Mouse (Mus musculus): Measurements from ENCODE around the gene Oaz2. TPM values are rescaled to one million over a fixed set of nuclear protein-coding genes. Genes with fewer than 3 reads are reported as not detected.

The Oaz2 gene
- 52.7 and 66.3 TPM in 2 replicates for polyA plus RNA-seq (2012; ENCODE audit: insufficient read depth, insufficient read length, missing spikeins)

DNA sequence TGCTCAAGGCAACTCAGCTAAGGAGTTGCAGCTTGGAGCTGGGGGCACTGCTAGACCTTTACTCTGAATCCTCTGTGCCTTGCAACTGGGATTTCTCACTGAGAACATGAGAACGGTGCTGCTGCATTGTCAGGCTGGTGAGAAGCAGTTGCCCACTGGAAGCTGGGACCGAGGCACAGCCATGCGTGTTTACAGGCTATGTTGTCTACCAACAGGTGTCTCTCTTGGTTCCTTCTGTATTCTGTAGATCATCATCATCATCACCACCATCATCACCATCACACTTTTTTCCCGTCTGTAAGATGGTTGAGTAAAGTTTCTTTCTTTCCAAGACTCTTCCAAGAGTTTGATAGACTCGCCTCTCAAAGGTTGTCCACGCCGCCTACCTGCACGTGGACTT lies at the start of gene Oaz2:
Gene Oaz2, plus strand, starts transcription at position 301 of the 400 bp plus-strand sequence.
- Histone ChIP-seq H3K27ac (replicated peaks; ENCODE audit: low read depth, low read length) (no peak within 1 kb of the TSS), H3K4me3 (ENCODE audit: insufficient read depth, low read depth, low read length) (no peak within 1 kb of the TSS), H3K4me1 (ENCODE audit: control insufficient read depth, insufficient read depth, insufficient read length, low read length) (peaks cover 14% of the 10 kb centered on the region)

DNA sequence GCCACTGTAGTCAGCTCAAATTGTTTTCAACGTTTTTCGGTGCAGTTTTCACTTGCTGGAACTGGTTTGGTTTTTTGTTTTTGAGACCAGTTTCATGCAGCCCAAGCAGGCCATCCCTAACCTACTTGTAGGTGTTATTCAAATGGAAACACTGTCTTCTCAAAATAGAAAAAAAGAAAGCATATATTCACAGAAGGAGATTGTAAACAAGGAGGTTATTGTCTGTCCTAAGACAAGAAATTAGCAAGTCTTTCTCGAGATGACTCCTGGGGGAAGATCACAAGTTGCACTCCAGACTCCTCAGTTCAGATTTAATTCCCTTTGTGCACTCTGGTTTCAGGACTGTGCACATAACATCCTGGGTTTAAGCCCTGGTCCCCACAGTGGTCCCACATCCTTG lies 48.5 kb upstream of the Oaz2 start:
- Histone ChIP-seq H3K4me3 (ENCODE audit: insufficient read depth, low read depth, low read length) (no peak overlapping the region), H3K27ac (replicated peaks; ENCODE audit: low read depth, low read length) (no peak overlapping the region), H3K4me1 (ENCODE audit: control insufficient read depth, insufficient read depth, insufficient read length, low read length) (no peaks in the 10 kb centered on the region)

DNA sequence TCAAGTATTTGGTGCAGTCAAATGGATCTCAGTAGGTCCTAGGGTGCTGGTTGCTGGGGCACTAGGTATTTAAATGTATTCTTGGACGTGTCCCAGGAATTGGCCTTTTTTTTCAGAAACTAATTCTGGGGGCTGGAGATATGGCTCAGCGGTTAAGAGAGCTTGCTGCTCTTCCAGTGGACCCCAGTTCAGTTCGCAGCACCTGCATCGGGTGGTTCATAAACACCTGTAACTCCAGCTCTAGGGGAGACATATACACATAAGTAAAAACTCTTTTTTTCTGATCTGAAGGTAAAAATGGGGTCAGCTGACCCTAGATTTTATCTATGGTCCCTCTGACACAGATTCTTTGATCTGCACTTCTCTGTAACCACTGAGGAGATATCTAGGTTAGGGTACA lies 46.6 kb upstream of the Oaz2 start:
- Histone ChIP-seq H3K4me1 (ENCODE audit: control insufficient read depth, insufficient read depth, insufficient read length, low read length) (no peaks in the 10 kb centered on the region), H3K27ac (replicated peaks; ENCODE audit: low read depth, low read length) (no peak overlapping the region), H3K4me3 (ENCODE audit: insufficient read depth, low read depth, low read length) (no peak overlapping the region)

DNA sequence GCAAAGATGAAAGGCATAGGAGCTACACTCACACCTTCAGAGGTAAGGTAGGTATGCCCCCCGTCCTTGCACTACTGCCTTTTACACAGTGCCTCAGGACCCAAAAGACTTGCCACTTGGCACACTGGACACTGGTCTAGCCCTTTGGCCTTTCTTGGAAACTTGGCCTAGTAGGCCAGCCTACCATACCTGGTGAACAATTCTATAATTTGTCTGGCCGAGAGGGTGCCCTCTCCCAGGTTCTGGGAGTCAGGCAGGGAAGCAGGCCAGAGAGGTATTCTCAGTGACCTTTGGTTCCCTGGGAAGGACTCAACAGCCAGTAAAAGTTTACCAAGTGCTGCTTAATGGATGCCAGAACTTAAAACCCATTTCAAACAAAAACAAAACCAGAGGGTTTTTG lies 46.1 kb upstream of the Oaz2 start:
- no peak overlapping the region for H3K4me3 ChIP-seq (ENCODE audit: insufficient read depth, low read depth, low read length)
- H3K27ac ChIP-seq (replicated peaks; ENCODE audit: low read depth, low read length) = no peak overlapping the region
- H3K4me1 ChIP-seq (ENCODE audit: control insufficient read depth, insufficient read depth, insufficient read length, low read length) = no peaks in the 10 kb centered on the region

DNA sequence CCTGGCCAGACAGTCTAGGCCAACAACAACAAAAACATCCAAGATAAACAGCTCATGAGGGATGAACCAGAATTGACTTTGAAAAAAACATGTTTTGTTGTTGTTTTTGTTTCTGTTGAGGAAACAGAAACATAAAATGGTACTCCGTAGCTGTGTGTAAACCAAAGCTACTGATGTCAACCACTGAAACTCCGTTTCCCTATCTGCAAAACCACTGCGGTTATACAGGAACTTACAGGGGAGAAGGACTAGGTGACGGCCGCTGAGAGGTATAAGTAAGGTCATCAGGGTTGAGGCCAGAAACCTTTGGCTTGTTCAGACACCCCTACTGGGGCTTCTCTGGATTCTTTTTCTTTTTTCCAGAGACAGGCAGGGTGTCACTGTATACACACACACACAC lies 45.0 kb upstream of the Oaz2 start:
- Histone ChIP-seq H3K4me3 (ENCODE audit: insufficient read depth, low read depth, low read length) (no peak overlapping the region), H3K27ac (replicated peaks; ENCODE audit: low read depth, low read length) (no peak overlapping the region), H3K4me1 (ENCODE audit: control insufficient read depth, insufficient read depth, insufficient read length, low read length) (no peaks in the 10 kb centered on the region)

DNA sequence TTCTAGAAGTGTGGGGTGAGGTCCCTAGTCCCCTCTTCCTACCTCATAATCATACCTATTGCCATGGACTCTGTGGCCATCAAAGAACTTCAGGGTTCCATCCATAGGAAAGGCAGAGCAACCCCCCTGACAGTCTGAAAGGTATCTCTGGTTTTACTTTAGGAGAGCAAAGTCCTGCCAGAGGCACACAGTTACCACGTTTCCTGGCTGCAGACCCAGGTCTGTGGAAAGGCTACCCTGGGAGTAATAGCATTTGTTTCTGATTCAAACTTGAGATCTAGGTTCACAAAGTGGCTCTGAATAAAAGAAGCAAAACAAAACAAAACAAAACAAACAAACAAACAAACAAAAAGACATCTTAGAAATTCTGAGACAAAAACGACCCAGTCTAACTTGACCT lies 43.5 kb upstream of the Oaz2 start:
- Histone ChIP-seq H3K4me1 (ENCODE audit: control insufficient read depth, insufficient read depth, insufficient read length, low read length) (no peaks in the 10 kb centered on the region), H3K4me3 (ENCODE audit: insufficient read depth, low read depth, low read length) (no peak overlapping the region), H3K27ac (replicated peaks; ENCODE audit: low read depth, low read length) (no peak overlapping the region)

DNA sequence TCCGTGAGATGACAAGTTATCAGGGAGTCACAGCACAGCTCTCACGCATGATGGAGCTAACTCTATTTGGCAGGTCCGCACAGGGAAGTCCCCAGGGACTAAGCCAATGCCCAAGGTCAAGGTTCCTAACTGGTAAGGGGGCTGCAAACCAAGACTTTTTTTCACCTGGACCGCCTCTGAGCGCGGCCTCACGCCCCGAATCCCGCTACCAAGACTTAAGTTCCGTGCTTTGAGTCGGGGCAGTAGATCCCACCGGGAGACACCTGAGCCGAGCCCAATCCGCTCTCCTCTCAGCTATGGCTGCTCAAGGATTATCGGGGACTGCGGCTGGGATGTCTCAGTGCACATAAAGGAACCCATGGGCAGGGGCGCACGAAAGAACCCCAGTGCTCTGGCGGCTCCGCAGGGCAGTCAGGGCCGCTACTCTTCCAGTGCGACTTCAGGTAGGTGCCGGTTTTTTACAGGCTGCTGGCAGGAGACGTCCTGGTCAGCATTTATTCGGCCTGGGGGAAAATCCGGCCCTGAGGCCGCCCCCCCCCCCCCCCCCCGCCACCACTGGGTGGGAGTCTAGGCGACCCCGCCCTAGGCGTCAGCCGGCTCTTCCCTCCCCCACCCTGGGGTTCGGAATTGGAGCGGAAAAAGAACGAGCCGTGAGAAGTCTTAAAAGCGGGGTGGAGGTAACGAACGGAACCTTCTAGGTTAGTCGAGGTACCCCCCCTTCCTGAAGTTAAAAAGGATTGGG lies 38.6 kb upstream of the Oaz2 start, which contains the start of gene Rbpms2:
Gene Rbpms2, plus strand, starts transcription at position 624 of the 742 bp plus-strand sequence.
- peak within 1 kb of the TSS; percentile 85 for H3K4me3 ChIP-seq (ENCODE audit: insufficient read depth, low read depth, low read length)
- peak within 1 kb of the TSS; percentile 95 for H3K27ac ChIP-seq (replicated peaks; ENCODE audit: low read depth, low read length)
- 0 out of 2 replicates have a peak, but pooled peaks cover 2% of the 10 kb centered on the region for H3K4me1 ChIP-seq (ENCODE audit: control insufficient read depth, insufficient read depth, insufficient read length, low read length)

DNA sequence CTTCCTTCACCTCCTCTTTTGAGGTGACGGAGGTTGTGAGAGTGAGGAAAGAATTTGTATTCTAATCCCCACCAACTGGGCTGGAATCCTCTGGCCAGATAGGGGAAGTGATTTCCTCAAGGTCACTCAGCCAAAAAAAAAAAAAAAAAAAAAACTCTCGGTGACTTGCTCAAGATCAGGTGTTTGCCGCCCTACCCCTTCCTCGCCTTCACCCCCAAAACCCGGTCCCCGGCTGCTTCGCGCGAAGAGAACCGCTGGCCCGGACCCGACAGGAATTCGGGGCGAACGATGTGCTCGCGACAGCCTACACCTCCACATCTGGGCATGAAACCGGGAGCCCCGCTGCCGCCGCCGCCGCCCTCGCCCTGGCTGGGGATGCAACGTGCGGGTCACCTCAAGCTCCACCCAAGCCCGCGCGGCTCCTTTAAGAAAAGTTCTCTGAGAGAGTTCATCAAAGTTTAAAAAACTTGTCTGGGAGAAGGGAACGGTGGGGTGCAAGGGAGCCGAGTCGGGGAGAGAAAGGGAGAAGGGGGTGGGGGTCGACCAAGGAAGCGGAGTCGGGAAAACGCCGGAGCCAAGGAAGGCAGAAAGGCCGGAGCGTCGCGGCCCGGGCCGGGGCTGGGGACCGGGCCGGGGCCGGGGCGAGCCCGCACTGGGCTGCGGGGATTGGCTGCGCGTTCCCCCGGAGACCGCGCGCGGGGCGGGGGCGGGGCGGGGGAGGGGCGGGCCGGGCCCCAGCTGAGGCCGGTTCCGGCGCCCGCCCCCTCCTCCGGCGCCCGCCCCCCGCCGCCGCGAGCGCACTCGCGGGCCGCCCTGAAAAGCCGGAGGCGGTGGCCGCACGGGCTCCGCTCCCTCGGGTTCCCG lies 37.8 kb upstream of the Oaz2 start:
- Histone ChIP-seq H3K4me1 (ENCODE audit: control insufficient read depth, insufficient read depth, insufficient read length, low read length) (0 out of 2 replicates have a peak, but pooled peaks cover 2% of the 10 kb centered on the region), H3K4me3 (ENCODE audit: insufficient read depth, low read depth, low read length) (peak overlapping the region; percentile 85), H3K27ac (replicated peaks; ENCODE audit: low read depth, low read length) (peak overlapping the region; percentile 95)

DNA sequence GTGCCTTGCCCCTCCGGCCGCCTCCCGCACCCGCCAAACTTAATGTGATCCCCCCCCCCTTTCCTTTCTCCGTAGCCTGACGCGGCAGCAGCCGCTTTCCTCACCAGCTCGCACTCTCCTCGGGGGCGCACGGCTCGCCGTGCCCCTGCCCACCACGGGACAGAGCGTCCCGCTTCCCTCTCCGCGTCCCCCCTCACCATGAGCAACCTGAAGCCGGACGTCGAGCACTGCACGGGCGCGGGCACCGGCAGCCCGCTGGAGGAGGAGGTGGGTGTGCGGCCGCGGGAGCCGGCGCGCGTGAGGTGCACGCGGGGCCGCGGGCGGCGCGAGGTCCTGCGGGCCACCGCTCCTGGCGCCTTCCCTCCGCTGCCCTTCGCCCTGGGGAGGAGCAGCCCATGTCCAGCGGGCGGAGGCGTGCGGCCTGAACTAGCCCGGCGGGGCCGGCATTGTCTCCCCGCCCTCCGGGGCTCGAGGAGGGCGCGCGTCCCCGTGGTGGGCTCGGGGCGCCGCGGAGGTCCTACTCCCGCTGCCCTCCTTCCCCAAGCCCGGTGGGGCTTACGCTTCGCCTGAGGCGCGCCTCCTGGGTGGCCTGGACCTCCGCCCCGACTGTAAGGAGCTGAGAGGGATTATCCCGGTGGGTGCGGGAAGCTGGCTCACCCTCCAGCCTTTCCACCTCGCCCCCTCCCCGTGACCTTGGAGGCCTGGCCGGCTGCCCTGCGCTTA lies 37.0 kb upstream of the Oaz2 start:
- peak overlapping the region; percentile 85 for H3K4me3 ChIP-seq (ENCODE audit: insufficient read depth, low read depth, low read length)

DNA sequence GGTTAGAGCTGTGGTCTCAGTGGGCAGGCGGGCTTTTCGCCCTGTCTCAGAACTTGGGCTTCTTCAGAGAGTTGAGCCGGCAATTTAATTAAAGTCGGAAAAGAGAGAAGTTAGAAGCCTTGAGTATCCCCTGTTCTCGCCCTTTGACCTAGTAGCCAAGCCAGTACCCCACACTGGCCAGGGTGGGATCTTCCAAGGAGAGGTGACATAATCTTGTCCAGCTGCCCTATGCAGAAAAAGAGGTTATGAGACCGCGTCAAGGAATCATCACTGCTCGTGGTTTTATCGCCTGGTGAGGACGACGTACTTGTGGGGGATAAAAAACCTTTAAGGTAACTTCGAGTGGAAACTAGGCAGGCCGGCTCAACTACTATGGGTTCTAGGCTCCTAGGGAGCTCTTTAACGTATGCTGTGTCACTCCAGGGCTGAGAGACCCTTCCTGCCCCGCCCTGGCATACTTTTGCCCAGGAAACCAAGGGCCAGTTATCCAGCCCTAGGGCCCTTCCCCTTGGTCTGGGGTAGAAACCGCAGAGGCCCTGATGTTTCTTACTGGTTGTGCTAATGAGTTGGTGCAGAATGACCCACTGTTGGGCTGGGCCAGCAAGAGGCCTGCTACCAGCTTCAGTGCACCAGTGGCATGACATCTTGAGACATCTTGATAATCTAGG lies 36.3 kb upstream of the Oaz2 start:
- peak overlapping the region; percentile 85 for H3K4me3 ChIP-seq (ENCODE audit: insufficient read depth, low read depth, low read length)

More for the DNA sequence above, 37.0 kb upstream of the Oaz2 start:
- Histone ChIP-seq H3K4me1 (ENCODE audit: control insufficient read depth, insufficient read depth, insufficient read length, low read length) (0 out of 2 replicates have a peak, but pooled peaks cover 2% of the 10 kb centered on the region), H3K27ac (replicated peaks; ENCODE audit: low read depth, low read length) (peak overlapping the region; percentile 79)

DNA sequence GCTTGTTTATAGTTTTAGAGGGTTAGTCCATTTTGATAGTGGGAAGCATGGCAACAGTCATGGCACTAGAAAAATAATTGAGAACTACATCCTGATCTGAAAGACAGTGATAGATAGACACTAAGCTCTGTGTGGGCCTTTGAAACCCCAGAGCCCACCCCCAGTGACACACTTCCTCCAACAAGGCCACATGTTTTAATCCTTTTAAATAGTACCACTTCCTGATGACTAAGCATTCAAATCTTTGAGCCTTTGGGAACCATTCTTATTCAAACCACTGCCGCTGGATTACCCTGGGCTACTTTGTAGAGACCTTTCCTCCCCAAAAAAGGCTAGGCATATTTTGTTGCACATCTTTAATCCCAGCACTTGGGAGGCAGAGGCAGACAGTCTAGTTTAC lies 32.0 kb upstream of the Oaz2 start:
- no peak overlapping the region for H3K27ac ChIP-seq (replicated peaks; ENCODE audit: low read depth, low read length)
- H3K4me1 ChIP-seq (ENCODE audit: control insufficient read depth, insufficient read depth, insufficient read length, low read length) = 0 out of 2 replicates have a peak, but pooled peaks cover 2% of the 10 kb centered on the region
- H3K4me3 ChIP-seq (ENCODE audit: insufficient read depth, low read depth, low read length) = no peak overlapping the region

More for the DNA sequence above, 36.3 kb upstream of the Oaz2 start:
- Histone ChIP-seq H3K27ac (replicated peaks; ENCODE audit: low read depth, low read length) (peak overlapping the region; percentile 79), H3K4me1 (ENCODE audit: control insufficient read depth, insufficient read depth, insufficient read length, low read length) (0 out of 2 replicates have a peak, but pooled peaks cover 2% of the 10 kb centered on the region)

DNA sequence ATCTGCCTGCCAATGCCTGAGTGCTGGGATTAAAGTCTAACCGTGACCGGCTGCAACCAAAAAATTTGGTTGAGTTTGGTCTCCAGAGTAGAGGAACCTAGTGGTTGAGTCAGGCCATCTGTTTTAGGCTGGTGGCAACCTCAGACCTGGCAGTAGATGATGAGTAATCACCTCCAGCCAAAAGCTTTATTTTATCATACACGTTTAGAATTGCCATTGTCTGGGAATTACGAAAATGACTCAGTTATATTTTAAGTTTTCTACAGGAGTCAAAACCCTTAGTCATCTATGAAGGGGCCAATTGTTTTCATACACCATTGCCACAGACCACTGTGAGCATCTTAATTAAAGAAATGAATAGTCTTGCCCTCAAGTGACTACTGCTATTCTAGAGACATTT lies 30.9 kb upstream of the Oaz2 start:
- Histone ChIP-seq H3K4me1 (ENCODE audit: control insufficient read depth, insufficient read depth, insufficient read length, low read length) (0 out of 2 replicates have a peak, but pooled peaks cover 7% of the 10 kb centered on the region), H3K27ac (replicated peaks; ENCODE audit: low read depth, low read length) (no peak overlapping the region), H3K4me3 (ENCODE audit: insufficient read depth, low read depth, low read length) (no peak overlapping the region)

DNA sequence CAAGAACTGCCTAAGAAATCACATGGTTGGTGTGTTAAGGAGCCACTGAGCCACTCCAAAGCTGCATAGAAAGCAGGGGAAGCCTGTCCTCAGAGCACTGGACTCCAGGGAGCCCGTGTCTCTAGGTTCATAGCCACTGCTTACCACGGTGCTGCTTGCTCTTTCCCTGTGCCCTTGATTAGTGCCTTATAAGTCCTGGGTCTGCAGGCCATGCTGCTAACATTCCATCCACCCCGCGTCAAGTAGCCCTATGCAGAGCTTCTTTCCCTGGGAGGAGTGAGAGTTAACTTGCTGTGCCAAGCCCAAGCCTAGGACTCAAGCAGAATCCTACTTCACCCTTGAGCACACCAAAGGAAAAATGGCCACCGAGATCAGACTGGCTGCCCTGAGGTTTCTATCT lies 28.7 kb upstream of the Oaz2 start:
- Histone ChIP-seq H3K4me1 (ENCODE audit: control insufficient read depth, insufficient read depth, insufficient read length, low read length) (0 out of 2 replicates have a peak, but pooled peaks cover 5% of the 10 kb centered on the region), H3K27ac (replicated peaks; ENCODE audit: low read depth, low read length) (peak overlapping the region; percentile 4; the same call in 1 of the 2 replicates), H3K4me3 (ENCODE audit: insufficient read depth, low read depth, low read length) (no peak overlapping the region)

DNA sequence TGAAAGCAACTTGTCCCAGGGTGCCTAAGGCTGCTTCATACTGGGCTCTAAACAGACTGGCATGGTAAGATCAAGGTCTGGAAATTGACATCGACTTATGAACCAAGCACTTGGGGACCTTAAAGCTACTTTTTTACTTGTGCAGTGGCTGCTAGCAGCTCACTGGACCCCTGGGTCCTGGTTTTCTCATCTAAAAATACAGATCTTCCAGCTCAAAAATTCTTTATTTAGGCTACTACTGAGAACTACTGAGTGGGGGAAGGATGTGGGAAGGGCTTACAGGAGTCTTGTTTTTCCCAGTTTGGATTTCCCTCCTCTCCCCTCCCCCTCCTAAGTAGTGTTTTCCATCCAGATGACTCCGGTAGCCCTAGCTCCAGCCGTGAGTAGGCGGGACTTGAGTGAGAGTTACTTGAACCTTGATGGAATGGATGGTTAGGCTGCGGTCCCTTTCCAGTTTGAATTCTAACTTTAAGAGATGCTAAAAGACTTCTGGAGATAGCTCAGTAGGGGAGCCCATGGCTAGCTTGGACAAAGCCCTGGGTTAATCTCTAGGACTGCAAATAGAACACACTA lies 26.9 kb upstream of the Oaz2 start:
- no peak overlapping the region for H3K4me3 ChIP-seq (ENCODE audit: insufficient read depth, low read depth, low read length)
- 0 out of 2 replicates have a peak overlapping the region, but pooled peaks have one; percentile 11 for H3K27ac ChIP-seq (replicated peaks; ENCODE audit: low read depth, low read length)
- peaks cover 15% of the 10 kb centered on the region for H3K4me1 ChIP-seq (ENCODE audit: control insufficient read depth, insufficient read depth, insufficient read length, low read length)

All from brown adipose tissue, adult 24 weeks (tissue).